Mouse (Mus musculus) brain, embryonic 14.5 days (tissue): ENCODE data around the gene Plaa. TPM values are rescaled to one million over a fixed set of nuclear protein-coding genes. Genes with fewer than 3 reads are reported as not detected.
"Not testable (repeated sequence)": the region's sequence is repeated elsewhere in the genome, so short reads cannot be mapped to it uniquely, and the experiment has no call there.

Experiments
- DNase-seq: peaks from one replicate; pipeline ENCODE4 v3.0.0-alpha.2; 2011; ENCODE audit warnings: low read depth
- CTCF ChIP-seq: fragments of 200-500 bp; IDR thresholded peaks from 2 replicates; pipeline ENCODE4 v1.5.1; 2012; ENCODE audit warnings: inconsistent platforms, mild to moderate bottlenecking, moderate library complexity, borderline replicate concordance; ENCODE audit not compliant: insufficient read depth, insufficient read length; ENCODE audit errors: extremely low read depth
- POLR2A ChIP-seq: fragments of 200-500 bp; IDR thresholded peaks from 2 replicates; pipeline ENCODE4 v1.6.1; 2012; ENCODE audit warnings: mild to moderate bottlenecking, inconsistent platforms, borderline replicate concordance; ENCODE audit not compliant: poor library complexity, insufficient read depth, insufficient read length, severe bottlenecking; ENCODE audit errors: extremely low read depth
- polyA plus RNA-seq: library from polyadenylated mRNA; depleted of rRNA; stranded (reverse); fragments of >200 nt; gene quantifications from 2 replicates; pipeline ENCODE4 v1.2.3, GENCODE M21; 2012; rRNA removed

Plaa gene
- polyA plus RNA-seq: 49.7 and 54.8 TPM in 2 replicates

DNA sequence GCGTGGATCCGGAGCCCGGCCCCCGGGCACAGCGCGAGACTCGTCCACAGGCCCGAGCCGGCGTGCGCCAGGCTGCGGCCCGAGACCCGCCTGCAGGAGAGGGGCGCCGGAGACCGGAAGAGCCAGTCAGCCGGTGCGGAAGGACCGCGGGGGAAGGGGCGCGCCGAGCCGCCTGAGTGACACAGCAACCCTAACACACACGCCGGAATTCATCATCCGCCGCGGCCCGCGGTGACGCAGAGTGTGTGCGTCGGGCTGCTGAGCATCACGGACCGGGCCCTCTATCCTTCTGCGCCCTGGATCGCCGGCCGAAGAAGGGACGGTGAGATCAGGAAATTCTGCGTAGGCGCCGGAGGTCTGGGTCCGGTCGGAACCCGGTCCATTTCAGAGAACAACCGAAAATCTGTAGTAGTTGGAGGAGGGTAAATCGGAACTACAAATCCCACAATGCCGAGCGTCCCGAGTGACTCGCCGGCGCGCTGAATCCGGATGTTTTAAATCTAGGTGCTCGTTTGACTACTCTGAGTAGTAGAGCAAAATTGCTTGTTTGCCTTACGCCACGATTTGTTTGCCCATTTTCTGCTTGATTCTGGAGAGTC lies at the start of gene Plaa:
Plaa (minus strand) TSS at position 214 of the 599 bp plus-strand sequence.
- TF ChIP-seq CTCF (no peak), POLR2A (peak; percentile 89)
- DNase-seq: peak; percentile 98

DNA sequence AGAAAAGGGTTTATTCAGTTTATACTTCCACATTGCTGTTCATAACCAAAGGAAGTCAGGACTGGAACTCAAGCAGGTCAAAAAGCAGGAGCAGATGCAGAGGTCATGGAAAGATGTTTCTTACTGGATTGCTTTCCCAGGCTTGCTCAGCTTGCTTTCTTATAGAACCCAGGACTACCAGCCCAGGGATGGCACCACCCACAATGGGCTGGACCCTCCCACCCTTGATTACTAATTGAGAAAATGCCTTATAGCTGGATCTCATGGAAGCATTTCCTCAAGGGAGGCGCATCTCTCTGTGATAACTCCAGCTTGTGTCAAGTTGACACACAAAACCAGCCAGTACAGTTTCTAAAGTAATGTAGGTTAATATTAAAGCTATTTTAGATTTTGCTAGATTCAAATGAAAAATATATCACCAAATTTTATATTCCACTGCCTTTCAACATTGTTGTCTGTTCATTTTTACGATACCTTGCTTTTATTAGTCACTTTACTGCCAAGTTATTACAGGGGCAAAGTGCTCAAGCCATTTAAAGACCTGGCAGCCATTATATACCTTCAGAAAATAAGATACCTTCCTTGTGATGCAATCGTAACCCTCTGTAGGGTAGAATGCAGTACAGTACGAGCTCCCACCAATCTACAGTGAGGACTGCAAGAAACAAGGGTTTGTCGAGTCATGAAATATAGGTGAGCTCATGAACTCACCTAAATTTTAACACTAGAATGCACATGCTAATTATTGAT lies 47.6 kb upstream of the Plaa start:
- DNase-seq: not testable (repeated sequence)

DNA sequence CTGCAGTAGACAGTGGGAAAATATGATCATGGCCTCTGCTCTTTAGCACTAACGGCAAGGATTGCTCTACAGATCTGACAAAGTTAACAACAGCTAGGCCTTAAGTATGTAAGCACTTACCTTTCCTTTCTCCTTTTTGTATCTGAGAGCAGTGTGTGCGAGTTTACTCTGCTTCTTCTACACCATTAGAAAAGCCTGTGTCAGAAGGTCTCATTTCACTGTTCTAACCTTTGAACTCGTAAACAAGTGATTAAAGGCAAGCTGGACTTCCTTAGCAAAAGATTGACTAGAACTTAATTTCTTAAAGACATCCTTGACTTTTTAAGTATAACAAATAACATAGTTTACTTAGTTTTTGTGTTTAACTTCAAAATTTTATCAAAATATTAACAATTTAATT lies 46.9 kb upstream of the Plaa start, which contains the start of gene Lrrc19:
Lrrc19 (minus strand) TSS at position 225 of the 400 bp plus-strand sequence.
- TF ChIP-seq CTCF (no peak), POLR2A (no peak)
- no peak for DNase-seq

DNA sequence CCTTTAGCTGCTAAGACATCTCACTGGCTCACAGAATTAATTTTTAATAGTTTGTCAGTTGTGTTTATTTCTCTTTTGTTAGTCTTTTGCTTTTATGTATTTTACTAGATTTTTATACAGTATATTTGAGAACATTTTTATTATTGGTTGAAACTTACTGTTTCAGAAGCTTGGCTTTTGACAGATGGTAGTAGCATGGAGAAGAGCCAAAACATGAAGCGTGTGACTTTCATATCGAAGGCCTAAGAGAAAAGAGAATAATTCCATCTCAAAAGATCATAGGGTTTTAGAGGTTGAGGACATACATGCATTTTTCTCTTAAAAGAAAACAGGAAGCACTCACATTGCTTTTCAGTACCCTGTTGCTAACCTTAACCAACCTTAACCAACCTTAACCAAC lies 40.1 kb upstream of the Plaa start:
- TF ChIP-seq POLR2A (no peak), CTCF (no peak)
- peak; percentile 11 for DNase-seq

DNA sequence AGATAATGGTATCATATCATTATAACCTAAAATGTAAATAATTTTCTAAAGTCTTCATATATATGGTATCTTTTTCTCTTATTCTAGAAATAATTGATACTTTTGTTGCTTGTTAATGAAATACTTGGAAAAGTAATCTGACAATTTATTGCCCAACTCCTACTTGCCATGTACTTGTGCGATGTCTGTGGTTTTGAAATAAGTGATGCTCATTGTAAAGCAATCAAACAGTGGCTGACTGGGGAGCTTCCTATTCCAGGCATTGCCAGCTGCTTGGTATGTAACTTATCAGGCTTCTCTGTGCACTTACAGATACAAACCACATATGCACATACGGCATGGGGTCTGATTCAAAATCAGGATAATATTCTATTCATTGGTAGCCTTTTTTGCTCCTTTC lies 17.0 kb upstream of the Plaa start:
- TF ChIP-seq POLR2A (no peak), CTCF (no peak)
- DNase-seq: no peak

DNA sequence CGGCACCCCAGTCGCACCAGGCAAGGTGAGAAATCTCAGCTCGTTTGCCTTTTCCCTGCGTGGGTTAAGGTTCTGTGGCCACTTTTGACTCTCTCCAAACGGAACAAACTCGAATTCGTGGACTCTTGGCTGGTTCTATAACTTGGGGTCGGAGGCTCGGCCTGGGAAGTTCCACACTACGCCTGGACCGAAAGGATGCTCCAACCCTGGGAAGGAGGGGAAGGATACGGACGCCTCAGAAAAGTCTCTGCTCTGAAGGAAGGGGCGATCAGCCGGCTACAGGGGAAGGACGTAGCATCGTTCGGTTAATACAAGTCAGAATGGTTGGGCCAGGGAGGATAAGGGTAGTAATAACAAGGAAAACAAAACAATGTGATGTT lies 11.6 kb upstream of the Plaa start:
- no peak for TF ChIP-seq POLR2A
- no peak for TF ChIP-seq CTCF
- DNase-seq: no peak

DNA sequence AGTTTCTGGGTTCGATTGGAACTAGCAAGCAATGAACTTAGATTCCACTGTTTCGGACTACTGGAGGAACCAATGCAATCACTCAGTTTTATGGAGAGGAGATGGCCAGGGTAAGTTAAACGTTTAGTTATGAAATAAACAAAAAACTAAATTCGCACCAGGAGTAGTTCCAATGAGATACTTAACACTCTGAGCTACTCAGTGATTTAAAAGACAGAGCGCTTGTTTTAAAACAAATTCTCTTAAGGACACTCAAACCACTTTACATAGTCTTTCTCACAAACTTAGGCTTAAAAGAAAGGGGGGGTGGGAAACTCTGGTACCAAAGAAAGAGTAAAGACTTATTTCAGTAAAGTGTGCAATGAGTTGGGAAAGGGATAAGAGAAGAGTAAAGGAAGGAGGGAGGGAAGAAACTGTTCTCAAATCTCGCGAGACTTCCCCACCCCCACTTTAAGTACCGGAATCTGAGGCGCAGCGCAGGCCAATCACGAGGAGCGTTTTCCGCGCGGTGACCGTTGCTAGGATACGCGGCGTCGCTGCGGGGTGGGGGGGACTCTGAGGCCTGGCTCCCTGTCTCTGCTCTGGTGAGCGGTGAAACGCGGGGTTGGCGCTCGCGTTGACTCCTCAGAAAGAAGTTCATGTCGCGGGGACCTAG lies 11.1 kb upstream of the Plaa start, which contains the start of gene Ift74:
Ift74 (plus strand) TSS at position 520 of the 655 bp plus-strand sequence.
- TF ChIP-seq CTCF: no peak
- peak; percentile 46; the same call in 1 of the 2 replicates for TF ChIP-seq POLR2A
- peak; percentile 99 for DNase-seq

DNA sequence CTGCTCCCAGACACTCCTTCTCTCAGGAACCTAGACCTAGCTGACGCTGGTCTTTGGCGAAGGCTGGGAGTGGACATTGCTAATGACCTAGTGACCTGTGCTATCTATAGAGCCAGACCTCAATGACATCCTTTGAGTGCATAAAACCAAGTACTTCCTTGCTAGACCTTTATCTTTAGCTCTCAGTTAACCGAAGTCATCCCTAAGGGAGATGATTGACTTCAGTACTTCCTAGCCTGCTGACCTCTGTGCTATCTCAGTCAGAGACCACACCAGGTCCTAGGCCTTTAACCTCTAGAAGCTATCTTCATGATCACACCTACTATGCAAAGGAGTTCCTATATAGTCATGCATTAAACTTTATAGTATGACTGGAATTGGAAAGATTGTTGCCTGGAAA lies 7.3 kb upstream of the Plaa start:
- DNase-seq: no peak
- TF ChIP-seq POLR2A (no peak), CTCF (no peak)

DNA sequence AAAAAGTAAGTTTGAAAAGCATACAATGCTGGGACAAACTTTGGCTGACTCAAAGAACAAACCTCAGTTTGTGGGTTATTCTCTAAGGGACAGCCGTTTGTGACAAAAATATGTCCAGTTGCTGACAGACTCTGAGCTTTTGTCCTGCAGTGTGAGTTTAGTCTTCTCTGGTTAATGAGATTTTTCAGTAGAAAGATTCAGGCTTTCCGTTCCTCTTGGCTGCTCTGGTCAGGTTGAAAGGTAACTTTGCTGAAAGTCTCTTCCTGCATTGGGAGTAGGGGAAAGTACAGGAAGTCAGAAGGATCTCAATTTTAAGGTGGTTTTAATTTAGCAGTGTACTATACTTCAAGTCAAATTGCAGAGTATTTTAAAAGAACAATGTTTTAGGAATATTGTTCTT lies 2.5 kb upstream of the Plaa start:
- TF ChIP-seq POLR2A: no peak
- no peak for TF ChIP-seq CTCF
- no peak for DNase-seq

DNA sequence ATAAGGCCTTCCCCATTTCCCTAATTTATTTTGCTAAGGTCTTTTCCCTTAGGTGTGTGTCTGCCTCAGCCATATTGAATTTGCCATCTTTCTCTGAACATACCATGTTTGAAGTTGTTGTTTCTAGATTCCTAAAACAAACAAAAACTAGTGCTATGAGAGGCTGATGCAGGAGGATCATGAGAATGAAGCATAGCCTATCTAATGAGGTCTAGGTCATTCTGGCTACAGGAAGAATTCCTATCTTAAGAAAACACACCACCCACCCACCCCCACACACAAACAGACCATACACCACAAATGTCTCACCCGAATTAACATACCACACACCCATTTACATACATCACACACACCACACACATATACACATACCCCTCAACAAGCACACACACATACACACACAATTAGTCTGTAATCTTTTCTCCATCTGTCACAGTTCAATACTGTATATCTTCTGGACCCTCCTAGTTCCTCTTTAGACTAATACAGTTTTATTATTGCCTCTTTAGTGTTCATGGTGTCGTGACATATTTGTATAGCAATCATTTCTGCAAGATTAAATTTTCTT lies 1.5 kb upstream of the Plaa start:
- TF ChIP-seq CTCF (no peak), POLR2A (no peak)
- no peak for DNase-seq

DNA sequence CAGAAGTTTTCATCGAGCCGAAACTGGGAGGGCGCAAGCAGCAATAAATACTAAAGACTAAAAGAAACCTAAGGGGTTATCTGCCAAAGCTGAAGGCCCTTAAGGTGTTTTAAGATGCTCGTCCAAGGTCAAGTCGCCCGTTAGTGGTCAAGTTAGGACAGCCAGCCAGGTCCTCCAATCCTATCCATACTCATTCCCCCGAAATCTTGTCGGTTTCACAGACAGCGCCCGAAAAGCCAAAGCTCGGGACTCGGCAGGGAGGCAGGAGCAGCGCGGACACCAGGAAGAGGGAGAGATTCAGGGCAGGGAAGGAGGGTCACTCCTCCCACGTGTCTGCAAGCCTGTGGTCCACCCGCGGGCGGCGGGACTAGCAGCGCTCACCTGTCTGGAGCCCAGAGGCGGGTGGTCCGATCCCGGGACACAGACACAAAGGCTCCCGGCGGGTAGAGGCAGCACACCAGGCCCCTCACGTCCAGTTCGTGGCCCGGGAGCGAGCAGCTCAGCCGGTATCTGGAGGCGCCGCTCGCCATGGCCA lies 481 bp downstream of the Plaa start:
- no peak for TF ChIP-seq CTCF
- no peak for TF ChIP-seq POLR2A
- no peak for DNase-seq

DNA sequence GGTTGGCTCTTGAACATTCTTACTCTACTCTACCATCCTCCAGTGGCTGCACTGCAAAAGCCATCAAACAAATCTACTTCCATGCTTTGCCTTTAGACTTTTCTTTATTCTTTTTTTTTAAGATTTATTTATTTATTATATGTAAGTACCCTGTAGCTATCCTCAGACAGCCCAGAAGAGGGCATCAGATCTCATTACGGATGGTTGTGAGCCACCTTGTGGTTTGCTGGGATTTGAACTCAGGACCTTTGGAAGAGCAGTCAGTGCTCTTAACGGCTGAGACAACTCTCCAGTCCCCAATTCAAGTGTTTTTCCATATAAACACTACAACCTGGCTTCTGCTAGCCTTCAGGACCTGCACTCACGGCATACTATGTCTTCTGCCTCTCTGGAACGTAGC lies 1.6 kb downstream of the Plaa start:
- no peak for DNase-seq

DNA sequence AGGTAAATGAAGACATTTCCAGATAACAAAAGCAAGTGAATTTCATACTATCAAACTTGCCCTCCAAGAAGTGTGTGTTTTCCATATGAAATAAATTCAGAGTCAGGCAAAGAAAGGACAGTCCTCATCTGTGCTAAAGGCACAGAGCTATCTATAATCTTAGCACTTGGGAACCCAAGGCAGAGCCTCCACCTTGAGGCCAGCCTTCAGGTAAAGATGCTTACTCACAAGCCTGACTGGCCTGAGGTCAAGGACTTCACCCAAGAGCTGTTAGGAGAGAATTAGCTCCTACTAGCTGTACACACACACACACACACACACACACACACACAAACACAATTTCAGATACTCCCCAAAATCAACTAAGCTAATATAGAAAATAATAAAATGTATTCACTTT lies 10.3 kb downstream of the Plaa start:
- DNase-seq: no peak
- TF ChIP-seq POLR2A: no peak
- TF ChIP-seq CTCF: no peak

More for the DNA sequence above, 1.6 kb downstream of the Plaa start:
- no peak for TF ChIP-seq CTCF
- TF ChIP-seq POLR2A: no peak
